Mouse (Mus musculus) liver, adult 2 months (tissue): ENCODE results near the gene Tomm22. TPM values are rescaled to one million over a fixed set of nuclear protein-coding genes. Genes with fewer than 3 reads are reported as not detected.

Source experiments
- DNase-seq: peaks from one replicate; pipeline ENCODE4 v3.0.0-alpha.2; 2011; ENCODE audit warnings: low read depth, low spot score; ENCODE audit errors: extremely low read depth
- H3K27ac ChIP-seq: fragments of 200-500 bp; replicated peaks from 2 replicates; pipeline ENCODE4 v1.5.1; 2012; ENCODE audit warnings: low read depth, mild to moderate bottlenecking, control low read depth, inconsistent platforms, low read length; ENCODE audit not compliant: insufficient read depth
- H3K27me3 ChIP-seq: fragments of 200-500 bp; 2 replicates; pipeline ENCODE4 v1.6.1; 2012; ENCODE audit warnings: mild to moderate bottlenecking, moderate library complexity, low read length, inconsistent platforms; ENCODE audit not compliant: control insufficient read depth, insufficient read depth
- H3K36me3 ChIP-seq: fragments of 200-500 bp; 2 replicates; pipeline ENCODE4 v1.6.1; 2012; ENCODE audit warnings: low read length, inconsistent platforms; ENCODE audit not compliant: control insufficient read depth, insufficient read depth
- H3K4me1 ChIP-seq: fragments of 200-500 bp; 2 replicates; pipeline ENCODE4 v1.6.1; 2011; ENCODE audit warnings: low read length; ENCODE audit not compliant: control insufficient read depth, insufficient read depth
- H3K4me3 ChIP-seq: fragments of 200-500 bp; 2 replicates; pipeline ENCODE4 v1.5.1; 2011; ENCODE audit warnings: low read depth, mild to moderate bottlenecking, control low read depth, low read length, moderate library complexity; ENCODE audit not compliant: insufficient read depth
- H3K79me2 ChIP-seq: fragments of 200-500 bp; 2 replicates; pipeline ENCODE4 v1.6.1; 2012; ENCODE audit warnings: inconsistent platforms, mild to moderate bottlenecking, low read length, moderate library complexity; ENCODE audit not compliant: control insufficient read depth, insufficient read depth
- H3K9ac ChIP-seq: fragments of 200-500 bp; 2 replicates; pipeline ENCODE4 v1.6.1; 2012; ENCODE audit warnings: low read depth, mild to moderate bottlenecking, control low read depth, inconsistent platforms, low read length
- CTCF ChIP-seq: fragments of 200-500 bp; IDR thresholded peaks from 2 replicates; pipeline ENCODE4 v1.5.1; 2011; ENCODE audit warnings: low read depth, low read length, control low read depth
- POLR2A ChIP-seq: fragments of 200-500 bp; IDR thresholded peaks from 2 replicates; pipeline ENCODE4 v1.6.1; 2011; ENCODE audit warnings: low read length, control low read depth; ENCODE audit not compliant: insufficient read depth; ENCODE audit errors: extremely low read depth
- WGBS: fragments of 180-500 bp; shearing (Covaris S2); methylation state at CpG from one replicate; pipeline ENCODE4 v1.1.7; 2018; 5-methylcytosine and 5-hydroxymethylcytosine counted together
- polyA plus RNA-seq: library from polyadenylated mRNA; depleted of rRNA; stranded (reverse); fragments of >200 nt; gene quantifications from 2 replicates; pipeline ENCODE4 v1.2.3, GENCODE M21; 2012
- total RNA-seq: library from RNA; depleted of rRNA; stranded (reverse); fragments of >200 nt; gene quantifications from 2 replicates; pipeline ENCODE4 v1.2.3, GENCODE M21; 2014

Gene Tomm22
- total and polyA plus RNA-seq, 2 experiments, result 23.9 to 46.0 TPM

DNA sequence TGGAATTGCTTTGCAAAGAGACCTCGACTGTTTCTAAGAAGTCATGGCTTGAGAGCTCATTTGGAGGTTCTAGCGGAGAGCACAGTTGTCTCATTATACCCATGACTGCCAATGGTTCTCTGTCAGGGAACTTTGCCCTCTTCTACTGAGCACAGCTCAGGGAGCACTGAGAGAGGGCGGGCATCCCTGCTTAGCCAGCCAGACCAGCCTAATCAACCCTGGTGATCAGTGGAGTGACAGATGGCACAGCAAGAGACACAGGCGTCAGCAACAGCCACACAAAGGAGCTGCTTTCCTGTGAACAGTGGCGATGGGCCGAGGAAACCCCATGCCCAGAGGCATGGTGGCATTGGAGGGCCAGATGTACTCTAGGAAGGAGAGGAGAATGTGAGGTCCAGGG is 26.4 kb downstream of the Tomm22 start:
- peak; percentile 78 for DNase-seq
- WGBS, result 48% methylated on average over 6 of the region's 6 CpGs
- Histone ChIP-seq H3K36me3 (no peaks in the 10 kb centered on the region; the same call in 1 of the 2 replicates), H3K27me3 (no peaks in the 10 kb centered on the region), H3K27ac (peak overlapping the region; percentile 42), H3K9ac (no peak overlapping the region), H3K4me1 (peaks cover 3% of the 10 kb centered on the region; the same call in 1 of the 2 replicates), H3K79me2 (peaks cover 32% of the 10 kb centered on the region), H3K4me3 (no peak overlapping the region)
- no peak for TF ChIP-seq CTCF
- TF ChIP-seq POLR2A, result no peak

GRCm38 (mm10) chr15:79697558-79698187 is 27.0 kb downstream of the Tomm22 start:
- H3K36me3 ChIP-seq, result no peaks in the 10 kb centered on the region; the same call in 1 of the 2 replicates
- H3K4me3 ChIP-seq, result no peak overlapping the region
- WGBS, result 87% methylated on average over 9 of the region's 9 CpGs
- H3K4me1 ChIP-seq, result peaks cover 3% of the 10 kb centered on the region; the same call in 1 of the 2 replicates
- H3K27me3 ChIP-seq, result no peaks in the 10 kb centered on the region
- TF ChIP-seq POLR2A, result no peak
- no peak for TF ChIP-seq CTCF
- no peak overlapping the region for H3K9ac ChIP-seq
- no peak overlapping the region for H3K27ac ChIP-seq
- H3K79me2 ChIP-seq, result peaks cover 29% of the 10 kb centered on the region
- no peak for DNase-seq

- no peak overlapping the region for H3K27ac ChIP-seq
- DNase-seq, result no peak
- H3K27me3 ChIP-seq, result no peaks in the 10 kb centered on the region
- WGBS, result 87% methylated on average over 17 of the region's 17 CpGs
- H3K9ac ChIP-seq, result no peak overlapping the region
- TF ChIP-seq CTCF (no peak), POLR2A (no peak)
- H3K4me1 ChIP-seq, result no peaks in the 10 kb centered on the region
- no peak overlapping the region for H3K4me3 ChIP-seq
- H3K36me3 ChIP-seq, result peaks cover 1% of the 10 kb centered on the region; the same call in 1 of the 2 replicates
- no peaks in the 10 kb centered on the region for H3K79me2 ChIP-seq
These were observed 36.0 kb downstream of the Tomm22 start for GRCm38 (mm10) chr15:79706603-79707214.

- Histone ChIP-seq H3K4me3 (no peak overlapping the region), H3K27ac (no peak overlapping the region), H3K27me3 (no peaks in the 10 kb centered on the region), H3K79me2 (no peaks in the 10 kb centered on the region), H3K9ac (no peak overlapping the region), H3K4me1 (no peaks in the 10 kb centered on the region), H3K36me3 (peaks cover 3% of the 10 kb centered on the region; the same call in 1 of the 2 replicates)
- DNase-seq, result no peak
- no peak for TF ChIP-seq CTCF
- no peak for TF ChIP-seq POLR2A
- 87% methylated on average over 5 of the region's 5 CpGs for WGBS
These were observed 37.7 kb downstream of the Tomm22 start for GRCm38 (mm10) chr15:79708229-79708822.

DNA sequence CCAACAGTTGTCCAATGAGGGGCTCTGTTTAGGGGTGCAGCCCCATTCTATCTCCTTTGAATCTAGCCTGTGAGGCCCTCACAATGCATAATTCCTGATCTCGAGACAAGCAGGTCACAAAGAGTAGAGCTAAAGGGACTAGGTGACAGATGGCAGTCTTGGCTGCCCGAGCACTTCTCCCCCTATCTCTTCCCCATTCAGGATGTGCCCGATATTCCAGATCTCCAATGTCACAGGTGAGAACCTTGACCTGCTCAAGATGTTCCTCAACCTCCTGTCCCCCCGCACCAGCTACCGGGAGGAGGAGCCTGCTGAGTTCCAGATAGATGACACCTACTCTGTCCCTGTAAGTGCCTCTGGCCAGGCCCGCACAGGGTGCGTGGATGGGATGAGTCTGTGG is 45.0 kb downstream of the Tomm22 start:
- no peak overlapping the region for H3K4me3 ChIP-seq
- no peaks in the 10 kb centered on the region for H3K4me1 ChIP-seq
- H3K79me2 ChIP-seq, result no peaks in the 10 kb centered on the region
- WGBS, result 93% methylated on average over 7 of the region's 7 CpGs
- H3K36me3 ChIP-seq, result peaks cover 12% of the 10 kb centered on the region
- DNase-seq, result no peak
- no peak overlapping the region for H3K9ac ChIP-seq
- no peaks in the 10 kb centered on the region for H3K27me3 ChIP-seq
- H3K27ac ChIP-seq, result no peak overlapping the region
- TF ChIP-seq POLR2A (no peak), CTCF (no peak)
